Mouse (Mus musculus) adrenal gland, postnatal 25 days (tissue): ENCODE results near the gene Arrdc1. TPM values are rescaled to one million over a fixed set of nuclear protein-coding genes. Genes with fewer than 3 reads are reported as not detected.
A peak's percentile ranks its signal among the peaks of the same experiment; 100 is the strongest.

Experiments
- DNase-seq: peaks from one replicate; pipeline ENCODE4 v3.0.0; 2021; ENCODE audit warnings: mixed read lengths
- total RNA-seq: library from RNA; stranded (reverse); gene quantifications from 2 replicates; pipeline ENCODE4 v1.2.3, GENCODE M21; 2021

Gene Arrdc1
- total RNA-seq, 1 experiment from 2014 or later = 26.4 TPM

DNA sequence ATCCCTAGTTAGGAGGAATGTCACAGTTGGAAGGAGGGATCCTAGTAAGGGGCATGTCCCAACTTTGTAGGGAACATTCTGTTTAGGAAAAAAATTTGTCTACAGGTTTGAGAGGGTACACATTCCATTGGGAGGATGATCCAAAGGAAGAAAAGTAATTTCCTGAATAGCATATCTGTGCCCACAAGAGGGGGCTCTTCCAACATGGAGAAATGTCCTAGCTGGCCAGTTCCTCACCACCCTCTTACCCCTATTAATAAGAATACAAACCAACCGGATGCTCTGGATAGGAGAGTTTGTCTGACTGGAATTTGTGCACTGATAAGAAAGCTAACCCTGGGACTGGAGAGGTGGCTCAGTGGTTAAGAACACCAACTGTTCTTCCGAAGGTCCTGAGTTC lies 11.5 kb downstream of the Arrdc1 start:
- no peak for DNase-seq

DNA sequence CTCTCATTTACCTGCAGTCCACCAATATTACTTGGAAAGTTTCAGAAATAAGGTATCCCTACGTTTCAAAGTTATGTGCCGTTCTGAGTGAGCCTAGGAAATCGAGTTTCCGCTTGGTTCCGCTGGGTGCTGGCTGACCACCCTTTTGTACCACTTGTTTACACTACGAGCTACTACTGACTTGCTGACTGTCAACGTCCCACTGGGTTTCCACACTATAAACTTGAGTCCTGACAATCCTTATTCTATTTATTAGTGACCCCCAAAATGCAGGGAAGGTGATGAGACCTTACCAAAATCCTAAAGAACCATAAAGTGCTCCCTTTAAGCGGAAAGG lies 15.2 kb downstream of the Arrdc1 start:
- DNase-seq = no peak

DNA sequence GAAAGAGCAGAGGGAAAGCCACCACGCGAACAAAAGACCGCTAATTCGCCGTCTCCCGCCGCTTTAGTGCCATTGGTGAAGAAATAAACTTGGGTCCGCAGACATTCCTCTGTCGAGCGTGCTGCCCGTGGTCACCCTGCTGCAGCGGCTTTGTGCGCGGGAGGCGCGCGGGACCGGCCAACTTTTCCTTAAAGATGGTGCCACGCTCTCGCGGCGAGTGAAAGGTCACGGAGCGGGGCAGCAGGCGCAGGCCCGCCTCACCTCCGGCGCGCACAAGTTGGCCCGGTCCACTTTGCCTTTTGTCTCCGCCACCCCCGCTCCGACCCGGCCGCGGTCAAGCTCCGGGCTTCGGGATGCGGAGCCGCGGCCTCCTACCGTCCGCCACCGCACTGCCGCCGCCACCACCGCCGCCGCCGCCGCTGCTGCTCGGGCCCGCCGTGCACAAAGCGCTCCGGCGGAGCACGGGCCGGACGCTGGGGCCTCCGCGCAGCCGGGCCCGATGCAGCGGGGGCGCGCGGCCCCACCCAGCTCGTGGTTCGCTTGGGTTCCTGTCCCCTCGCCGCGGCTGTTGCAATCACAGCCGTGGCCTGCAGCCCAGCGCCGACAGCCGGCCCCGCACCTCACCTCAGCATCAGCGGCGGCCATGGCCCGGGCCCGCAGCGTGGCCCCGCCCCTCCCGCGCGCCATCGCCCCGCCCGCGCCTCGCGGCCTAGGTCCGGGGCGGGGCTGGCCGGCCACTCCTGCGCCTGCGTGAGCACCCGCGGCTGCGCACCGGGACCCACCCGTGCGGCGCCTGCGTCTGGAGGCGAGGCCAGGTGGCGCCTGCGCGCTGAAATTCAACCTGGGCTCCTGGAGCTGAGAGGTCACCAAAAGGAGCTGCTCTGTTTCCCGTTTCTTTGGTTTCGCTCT lies 15.9 kb downstream of the Arrdc1 start, which contains the start of gene Ehmt1:
TSS of gene Ehmt1 (minus strand) at position 685 of the 909 bp plus-strand sequence.
- peak; percentile 97 for DNase-seq

DNA sequence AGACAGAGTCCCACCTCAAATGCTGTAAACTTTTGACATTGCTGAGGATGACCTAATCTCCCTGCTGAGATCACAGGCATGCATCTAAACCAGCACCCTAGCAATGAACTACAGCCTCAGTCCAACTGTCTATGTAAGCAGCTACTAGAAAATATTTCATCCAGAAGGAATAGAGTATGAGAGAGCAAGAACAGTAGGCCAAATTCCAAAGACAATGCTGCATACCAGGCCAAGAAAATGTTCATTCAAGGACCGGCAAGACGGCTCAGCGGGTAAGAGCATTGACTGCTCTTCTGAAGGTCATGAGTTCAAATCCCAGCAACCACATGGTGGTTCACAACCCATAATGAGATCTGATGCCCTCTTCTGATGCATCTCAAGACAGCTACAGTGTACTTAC lies 20.3 kb downstream of the Arrdc1 start:
- no peak for DNase-seq

DNA sequence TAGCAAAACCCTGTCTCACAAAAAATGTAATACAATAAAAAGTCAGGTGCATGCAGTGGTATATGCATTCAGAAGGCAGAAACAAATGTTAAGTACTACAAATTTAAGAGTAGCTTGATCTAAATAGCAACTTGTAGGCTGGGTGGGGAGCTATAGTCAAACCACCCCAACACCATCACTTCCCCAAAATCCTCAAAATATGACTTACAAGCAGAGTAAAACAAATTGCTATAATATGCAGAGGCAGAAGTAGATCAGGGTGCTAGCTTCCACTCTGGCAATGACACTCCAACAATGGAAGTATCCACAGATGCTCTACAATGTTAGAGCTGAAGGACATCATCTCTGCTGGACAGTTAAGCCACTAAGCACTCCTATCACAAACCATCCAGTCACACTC lies 22.5 kb downstream of the Arrdc1 start:
- no peak for DNase-seq

DNA sequence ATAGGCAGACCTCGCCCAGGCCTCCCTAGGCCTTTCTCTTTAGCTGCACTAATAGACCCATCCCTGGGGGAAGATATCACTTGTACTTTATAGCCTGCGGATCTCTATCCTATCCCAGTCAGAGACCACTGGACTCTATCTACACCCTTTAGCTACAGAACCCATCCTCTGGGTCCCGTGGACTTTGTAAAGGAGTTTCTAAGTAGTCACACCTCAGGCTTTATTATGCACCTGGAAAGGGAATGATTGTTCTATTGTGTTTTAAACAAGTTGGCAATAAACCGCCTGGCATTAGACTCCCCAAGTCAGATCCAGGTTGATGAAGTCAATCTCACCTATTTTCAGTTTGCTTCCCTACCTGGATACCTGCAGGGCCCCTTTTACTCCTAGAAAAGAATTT lies 22.9 kb downstream of the Arrdc1 start:
- no peak for DNase-seq

DNA sequence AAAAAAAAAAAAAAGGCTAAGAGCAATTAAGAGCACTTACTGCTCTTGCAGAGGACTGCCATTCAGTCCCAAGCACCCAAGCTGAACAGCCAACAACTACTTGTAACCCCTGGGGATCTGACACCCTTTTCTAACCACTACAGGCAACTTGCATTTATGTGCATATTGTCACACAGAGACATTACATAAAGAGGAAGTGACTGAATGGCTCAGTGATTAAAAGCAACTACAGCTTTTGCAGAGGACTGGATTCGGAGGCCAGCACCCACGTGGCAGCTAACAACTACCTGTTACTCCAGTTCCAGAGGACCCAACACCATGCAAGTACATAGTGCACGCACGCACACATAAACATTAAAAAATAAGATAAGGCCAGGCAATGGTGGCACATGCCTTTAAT lies 24.6 kb downstream of the Arrdc1 start:
- no peak for DNase-seq

DNA sequence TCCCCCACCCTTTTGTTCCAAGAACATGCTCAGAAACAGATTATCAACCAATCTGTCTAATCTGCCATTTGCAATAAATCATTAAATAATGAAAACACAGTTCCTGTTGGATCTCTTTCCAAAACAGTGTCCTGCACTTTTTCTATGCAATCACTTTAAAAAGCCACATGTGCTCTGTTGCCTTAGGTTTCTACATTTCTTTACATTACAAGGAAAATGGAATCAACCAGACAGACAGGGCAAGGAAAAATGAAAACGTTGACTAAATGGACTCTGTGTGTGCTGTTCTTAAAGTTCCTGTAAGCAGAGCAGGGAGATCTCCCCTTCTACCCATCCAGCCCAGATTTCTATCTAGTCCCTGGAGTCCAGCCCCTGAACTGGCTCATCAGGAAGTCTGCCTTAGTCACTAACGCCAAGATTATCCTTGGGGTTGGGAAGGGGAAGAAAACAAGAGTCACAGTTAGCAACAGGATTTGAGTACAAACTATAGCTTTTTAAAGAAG lies 29.3 kb downstream of the Arrdc1 start:
- DNase-seq = no peak

DNA sequence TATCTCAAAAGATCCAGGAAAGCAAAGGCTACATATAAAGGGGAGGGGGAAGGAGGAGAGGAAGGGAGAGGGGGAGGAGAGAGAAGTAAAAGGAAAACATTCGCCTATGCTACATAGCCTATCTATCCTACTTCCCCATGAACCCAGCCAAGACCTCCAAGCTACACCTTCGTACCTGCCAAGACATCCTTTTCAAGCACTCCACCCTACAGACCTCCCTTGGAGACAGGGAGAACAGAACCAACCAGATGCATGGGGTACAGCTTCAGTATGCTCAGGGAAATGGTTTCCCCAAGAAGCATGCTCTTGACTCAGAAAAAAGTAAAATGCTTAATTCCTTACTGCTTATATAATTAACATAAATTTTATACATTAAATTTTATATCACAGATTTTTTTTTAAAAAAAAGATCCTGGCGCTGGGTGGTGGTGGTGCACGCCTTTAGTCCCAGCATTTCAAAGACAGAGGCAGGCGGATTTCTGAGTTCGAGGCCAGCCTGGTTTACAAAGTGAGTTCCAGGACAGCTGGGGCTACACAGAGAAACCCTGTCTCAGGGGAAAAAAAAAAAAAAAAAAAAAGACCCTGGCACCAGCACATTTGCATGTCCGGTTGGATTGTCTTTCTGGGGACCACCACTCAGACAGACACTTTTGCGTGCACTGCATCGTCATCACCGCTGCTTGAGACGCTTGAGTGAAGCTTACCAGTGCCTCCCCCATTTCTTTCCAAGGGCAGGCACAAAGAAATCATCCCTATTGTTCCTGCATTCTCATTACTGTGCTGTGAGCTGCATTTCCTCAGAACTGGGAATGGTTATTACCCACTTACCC lies 30.0 kb downstream of the Arrdc1 start:
- DNase-seq = no peak

DNA sequence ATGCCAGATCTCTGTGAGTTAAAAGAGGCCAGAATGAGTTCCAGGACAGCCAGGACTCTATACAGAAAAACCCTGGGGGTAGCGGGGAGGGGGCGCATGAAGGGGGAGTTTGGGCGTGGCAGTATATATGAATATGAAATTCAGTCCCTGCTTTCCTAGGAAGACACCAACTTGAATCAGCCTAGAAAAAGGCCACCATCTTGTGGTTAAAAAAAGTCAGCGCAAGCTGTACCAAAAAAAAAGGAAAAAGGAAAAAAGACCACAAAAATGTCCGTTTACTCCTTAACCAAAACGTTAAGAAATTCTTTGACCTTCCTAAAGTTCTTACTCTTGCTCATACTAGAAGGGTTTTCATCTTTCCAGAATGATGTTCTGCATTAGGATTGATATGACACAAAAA lies 32.1 kb downstream of the Arrdc1 start:
- no peak for DNase-seq

DNA sequence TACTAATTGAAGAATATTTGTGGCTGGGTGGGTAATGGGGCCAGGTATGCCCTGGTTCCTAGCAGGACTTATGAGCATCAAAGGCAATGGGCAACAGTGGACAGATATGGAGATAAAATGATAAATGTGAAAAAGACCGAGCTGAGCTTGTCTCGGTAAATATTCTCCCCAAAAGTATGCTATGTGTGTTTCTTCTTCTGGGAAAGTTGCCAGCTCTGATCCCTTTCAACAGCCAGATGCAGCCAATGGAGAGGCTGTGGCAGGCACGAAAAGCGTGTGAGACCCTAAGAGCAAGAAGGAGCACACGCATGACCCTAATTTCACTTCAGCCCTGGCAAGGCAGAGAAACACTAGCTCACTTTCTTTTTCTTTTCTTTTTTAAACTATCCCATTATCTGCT lies 34.0 kb downstream of the Arrdc1 start:
- DNase-seq = no peak

DNA sequence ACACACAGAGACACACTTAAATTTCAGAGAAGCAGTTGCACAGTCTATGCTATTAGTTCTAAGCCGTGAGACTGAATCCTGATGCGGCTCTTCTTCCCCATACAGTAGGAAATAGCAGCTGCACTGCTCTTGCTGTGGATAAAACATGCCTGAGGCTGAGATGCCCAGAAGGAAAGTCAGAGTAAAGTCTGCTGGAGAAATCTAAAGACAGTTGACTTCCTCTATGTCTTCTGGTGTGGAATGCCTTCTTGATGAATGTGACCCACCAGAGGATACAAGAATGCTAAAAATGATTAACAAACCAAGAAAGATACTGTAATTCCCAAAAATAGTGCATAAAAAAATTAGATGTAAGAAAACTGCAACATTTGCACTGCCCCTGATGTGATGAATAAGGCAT lies 35.8 kb downstream of the Arrdc1 start:
- DNase-seq = no peak

DNA sequence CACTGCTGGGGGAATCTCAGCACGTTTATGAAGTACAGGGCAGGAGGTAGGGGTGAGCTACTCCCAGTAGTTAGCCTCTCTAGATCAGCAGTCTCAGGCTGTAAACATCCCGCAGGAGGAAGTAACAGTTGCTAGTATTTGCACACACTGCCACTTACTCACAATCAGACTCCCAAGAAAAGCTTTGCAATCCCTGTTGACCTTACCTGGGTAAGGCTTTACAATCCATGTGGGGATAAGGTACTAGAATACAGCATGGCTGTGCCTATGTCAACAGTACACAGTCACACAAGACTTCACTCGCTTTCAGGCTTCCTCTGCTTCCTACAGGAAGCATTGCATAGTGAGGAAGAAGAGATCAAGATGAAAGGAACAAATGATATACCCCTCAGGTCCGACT lies 38.3 kb downstream of the Arrdc1 start:
- no peak for DNase-seq

DNA sequence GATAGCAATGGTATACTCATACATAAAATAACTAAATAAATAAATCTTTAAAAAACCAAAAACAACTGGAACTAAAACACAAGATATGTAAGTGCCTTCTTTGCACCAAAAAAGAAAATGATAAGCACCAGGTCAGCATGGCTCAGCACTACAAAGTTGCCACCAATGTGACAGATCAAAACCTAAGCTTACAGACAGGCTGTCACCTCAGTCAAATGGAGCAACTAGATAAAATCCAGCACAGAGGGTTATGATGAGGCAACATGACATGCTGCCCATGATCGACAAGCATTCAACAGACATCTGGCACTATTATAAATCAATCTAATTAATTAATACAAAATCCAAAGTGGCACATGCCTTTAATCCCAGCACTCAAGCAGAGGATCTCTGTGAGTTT lies 40.8 kb downstream of the Arrdc1 start:
- DNase-seq = no peak

DNA sequence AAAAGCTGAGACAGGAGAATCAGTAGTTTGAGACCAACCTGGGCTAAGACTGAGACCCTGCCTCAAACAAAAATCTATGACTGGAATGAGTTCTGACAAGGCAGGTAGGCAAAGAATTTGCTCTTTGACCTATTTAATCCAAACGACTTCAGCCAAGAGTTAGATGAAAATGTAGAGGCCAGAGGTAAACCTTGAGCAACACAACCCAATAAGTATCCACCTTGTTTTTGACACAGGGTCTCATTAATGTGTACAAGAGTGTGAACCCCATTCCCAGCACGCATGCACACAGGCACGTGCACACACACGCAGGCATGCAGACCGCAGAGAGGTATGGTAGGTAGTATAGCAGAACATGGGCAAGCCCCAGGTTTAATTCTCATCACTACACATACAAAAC lies 42.7 kb downstream of the Arrdc1 start:
- DNase-seq = no peak

DNA sequence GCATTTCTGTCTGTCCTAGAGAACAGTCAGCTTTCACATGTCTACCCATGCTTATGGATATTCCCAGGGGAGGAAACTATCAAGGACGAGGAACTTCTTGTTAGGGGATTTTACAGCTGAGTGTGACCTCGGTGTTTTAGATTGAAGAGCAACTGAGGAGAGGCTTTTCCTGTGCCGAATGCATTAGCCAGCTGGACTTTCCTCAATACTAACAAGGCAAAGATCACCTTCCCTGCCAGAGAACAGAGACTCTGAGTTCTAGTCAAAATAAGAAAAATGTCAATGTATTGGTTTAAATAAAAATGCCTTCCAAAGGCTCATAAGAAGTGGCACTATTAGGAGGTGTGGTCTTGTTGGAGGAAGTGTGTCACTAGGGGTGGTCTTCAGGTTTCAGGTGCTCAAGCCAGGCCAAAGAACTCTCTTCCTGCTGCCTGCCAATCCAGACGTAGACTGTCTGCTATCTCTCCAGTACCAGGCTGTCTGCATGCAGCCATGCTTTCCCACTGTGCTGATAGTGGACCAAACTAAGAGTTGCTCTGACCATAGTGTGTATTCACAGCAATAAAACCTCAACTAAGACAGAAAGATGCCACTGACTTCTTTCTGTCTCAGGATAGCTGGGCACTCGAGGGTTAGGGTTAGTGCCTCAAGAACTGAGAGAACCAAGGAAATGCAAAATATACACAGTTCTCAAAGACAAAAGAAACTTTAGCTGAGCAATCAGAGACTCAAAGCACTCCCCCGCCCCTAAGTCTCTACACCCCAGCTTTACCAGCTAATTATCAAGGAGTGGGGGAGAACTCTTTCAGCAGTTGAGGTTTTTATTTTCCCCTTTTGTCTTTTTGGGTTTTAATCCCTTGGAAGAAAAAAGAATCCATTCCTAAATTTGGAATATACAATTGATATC lies 44.3 kb downstream of the Arrdc1 start:
- no peak for DNase-seq

DNA sequence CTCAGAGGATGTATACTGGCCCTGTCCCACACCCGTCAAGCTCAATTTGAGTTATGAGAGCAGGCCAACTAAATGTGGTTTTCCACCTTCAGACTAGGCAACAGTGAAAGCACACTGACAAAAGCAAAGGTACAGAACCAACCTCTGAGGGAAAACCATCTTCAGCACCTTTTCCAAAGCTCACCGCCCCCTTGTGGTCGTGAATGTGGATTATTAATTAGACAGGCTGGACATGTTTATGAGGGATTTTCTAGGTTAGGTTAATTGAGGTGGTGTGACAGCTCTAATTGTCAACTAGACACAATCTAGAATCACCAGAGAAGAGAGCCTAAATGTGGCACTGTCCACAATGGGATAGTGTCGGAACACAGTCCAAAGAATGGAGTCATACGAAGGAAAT lies 46.2 kb downstream of the Arrdc1 start:
- no peak for DNase-seq

DNA sequence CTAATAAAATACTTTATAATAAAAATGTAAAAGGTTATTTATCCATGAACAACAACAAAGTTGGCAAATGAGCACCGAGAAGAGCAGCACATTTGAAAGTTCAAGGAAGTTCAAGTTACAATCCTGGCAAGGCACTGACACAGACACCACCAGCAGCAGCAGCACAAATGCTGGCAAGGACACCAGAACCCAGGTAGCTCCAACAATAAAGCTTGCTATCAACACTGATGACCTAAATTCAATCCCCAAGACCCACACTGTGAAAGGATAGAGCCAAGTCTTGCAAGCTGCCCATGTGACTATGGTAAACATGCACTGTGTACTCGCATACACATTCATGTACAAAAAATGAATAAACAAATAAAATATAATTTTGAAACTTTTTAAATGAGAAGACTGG lies 54.4 kb downstream of the Arrdc1 start:
- no peak for DNase-seq
